Mouse (Mus musculus): ENCODE data around the gene 1810009J06Rik.

DNA sequence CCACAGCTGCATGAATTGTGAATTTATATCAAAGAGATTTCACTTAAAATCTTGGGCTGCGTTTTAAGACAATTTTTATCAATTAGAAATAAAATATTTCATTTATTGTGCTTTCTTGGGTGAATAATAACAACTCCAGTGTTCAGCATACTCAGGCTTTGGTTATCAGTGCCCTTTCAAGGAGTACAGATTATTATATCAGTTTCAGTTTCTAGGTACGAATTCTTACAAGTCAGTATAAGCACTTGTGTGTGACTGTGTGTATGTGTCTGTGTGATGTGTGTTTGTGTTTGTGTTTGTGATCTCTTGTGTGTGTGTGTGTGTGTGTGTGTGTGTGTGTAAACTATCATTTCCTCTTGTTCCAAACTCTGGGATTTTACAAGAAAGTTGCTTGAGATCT, 10.8 kb upstream of the 1810009J06Rik start:
- no peak for TF ChIP-seq POLR2A (IDR thresholded peaks at IDR 0.05; ENCODE audit: insufficient read depth, low read length)
- no peak for TF ChIP-seq CTCF (IDR thresholded peaks at IDR 0.05; ENCODE audit: low read depth, low read length)
